In the genomic region with DNA sequence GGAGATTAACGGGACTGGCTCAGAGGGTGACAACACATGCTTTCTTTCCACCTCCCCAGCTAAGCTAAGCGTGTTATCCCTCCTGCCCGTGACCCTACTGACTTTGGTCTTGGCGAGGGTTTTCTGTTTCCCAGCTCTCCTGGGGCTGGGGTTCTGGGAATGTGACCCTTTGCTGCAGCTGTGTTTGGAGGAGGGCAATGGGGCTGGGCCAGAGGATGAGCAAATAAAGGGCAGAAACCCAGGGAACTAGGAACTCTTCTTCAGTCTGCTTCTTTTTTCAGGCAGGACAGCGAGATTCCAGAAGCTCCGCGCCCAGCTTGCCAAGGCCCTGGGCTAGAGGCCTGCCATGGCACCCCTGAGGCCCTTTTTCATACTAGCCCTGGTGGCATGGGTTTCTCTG, we compare ENCODE assay signal across 8 mouse cellular contexts. TPM values are rescaled to one million over a fixed set of nuclear protein-coding genes. Genes with fewer than 3 reads are reported as not detected.
DNase-seq lines count a peak whose midpoint lies in the region; ATAC-seq lines count a peak whose summit lies in the region.

A gene (plus strand): TSS at position 88 of the 400 bp plus-strand sequence.

- peak within 1 kb of the TSS; percentile 46; the same call in 1 of the 2 replicates for H3K27ac ChIP-seq in embryonic facial prominence, embryonic 12.5 days
- no peak within 1 kb of the TSS for H3K27ac ChIP-seq in heart, embryonic 12.5 days (ENCODE audit: poor library complexity, severe bottlenecking)
- H3K27ac ChIP-seq in neural tube, embryonic 15.5 days (replicated peaks) = peak within 1 kb of the TSS; percentile 92

- no peak for ATAC-seq in embryonic facial prominence, embryonic 12.5 days (ENCODE audit: insufficient number of reproducible peaks, insufficient read depth, low FRiP score, low TSS enrichment)
- no peak for ATAC-seq in heart, embryonic 12.5 days (ENCODE audit: insufficient number of reproducible peaks, low FRiP score)
- ATAC-seq in neural tube, embryonic 15.5 days (ENCODE audit: low FRiP score) = no peak

- peaks cover 55% of the 10 kb centered on the region for H3K27me3 ChIP-seq in embryonic facial prominence, embryonic 12.5 days
- peaks cover 85% of the 10 kb centered on the region for H3K27me3 ChIP-seq in heart, embryonic 12.5 days (replicated peaks)
- peaks cover 19% of the 10 kb centered on the region for H3K27me3 ChIP-seq in neural tube, embryonic 15.5 days (replicated peaks)

- 49% methylated on average over 7 of the region's 7 CpGs for WGBS in embryonic facial prominence, embryonic 12.5 days
- WGBS in heart, embryonic 12.5 days = 63% methylated on average over 7 of the region's 7 CpGs
- 60% methylated on average over 7 of the region's 7 CpGs for WGBS in neural tube, embryonic 15.5 days

- H3K36me3 ChIP-seq in embryonic facial prominence, embryonic 12.5 days = no peaks in the 10 kb centered on the region
- H3K36me3 ChIP-seq in heart, embryonic 12.5 days = no peaks in the 10 kb centered on the region
- H3K36me3 ChIP-seq in neural tube, embryonic 15.5 days = no peaks in the 10 kb centered on the region

- H3K4me1 ChIP-seq in embryonic facial prominence, embryonic 12.5 days = peaks cover 13% of the 10 kb centered on the region; the same call in 1 of the 2 replicates
- peaks cover 13% of the 10 kb centered on the region for H3K4me1 ChIP-seq in heart, embryonic 12.5 days (replicated peaks)
- H3K4me1 ChIP-seq in neural tube, embryonic 15.5 days = peaks cover 38% of the 10 kb centered on the region

- no peak within 1 kb of the TSS for H3K9ac ChIP-seq in embryonic facial prominence, embryonic 12.5 days
- H3K9ac ChIP-seq in heart, embryonic 12.5 days = no peak within 1 kb of the TSS
- H3K9ac ChIP-seq in neural tube, embryonic 15.5 days (replicated peaks) = peak within 1 kb of the TSS; percentile 50

- H3K4me2 ChIP-seq in embryonic facial prominence, embryonic 12.5 days (replicated peaks) = peak within 1 kb of the TSS; percentile 99
- H3K4me2 ChIP-seq in heart, embryonic 12.5 days = peak within 1 kb of the TSS; percentile 97
- peak within 1 kb of the TSS; percentile 70 for H3K4me2 ChIP-seq in neural tube, embryonic 15.5 days

- H3K9me3 ChIP-seq in embryonic facial prominence, embryonic 12.5 days = no peaks in the 10 kb centered on the region
- no peaks in the 10 kb centered on the region for H3K9me3 ChIP-seq in heart, embryonic 12.5 days (replicated peaks)
- no peaks in the 10 kb centered on the region for H3K9me3 ChIP-seq in neural tube, embryonic 15.5 days (replicated peaks)

- intact Hi-C loops in left cerebral cortex, postnatal 36 days (cut with DNase I) = no loop called here

- peak within 1 kb of the TSS; percentile 63 for H3K4me3 ChIP-seq in embryonic facial prominence, embryonic 12.5 days
- peak within 1 kb of the TSS; percentile 57 for H3K4me3 ChIP-seq in heart, embryonic 12.5 days
- peak within 1 kb of the TSS; percentile 68 for H3K4me3 ChIP-seq in neural tube, embryonic 15.5 days (replicated peaks)

- DNase-seq in layer of hippocampus, adult 8-10 months (ENCODE audit: low spot score in 2 of 2) = no peak
- no peak for DNase-seq in layer of hippocampus, adult 9-11 months
- DNase-seq in left cerebral cortex, postnatal 36 days (ENCODE audit: low spot score in 2 of 2) = no peak
- no peak for DNase-seq in adipocyte (ENCODE audit: low spot score)
- no peak for DNase-seq in cerebellum, adult 18-20 months

RNA-seq across cellular contexts. Expression of the gene that starts here (rescaled TPM):
- 10 to 100 TPM; 66.0 to 84.5 (median 78.0) TPM for total RNA-seq in layer of hippocampus, adult 8-10 months (2022)
- polyA plus RNA-seq in embryonic facial prominence, embryonic 12.5 days (2016; fragmentation: Nextera tagmentation; extraction: Ambion mirVana) = 11.8 and 13.2 TPM in 2 replicates
- 0.45 and 3.6 TPM in 2 replicates for polyA plus RNA-seq in heart, embryonic 12.5 days (2016; fragmentation: Nextera tagmentation; extraction: Ambion mirVana)
- total RNA-seq in left cerebral cortex, postnatal 36 days (2021) = 10 to 100 TPM; 65.9 to 80.3 TPM
- polyA plus RNA-seq in neural tube, embryonic 15.5 days (2015; fragmentation: Nextera tagmentation; extraction: Ambion mirVana) = 151 and 156 TPM in 2 replicates

Comparison
In these comparisons a context has a peak if more than half of its experiments do, and no peak if none do; other contexts are left out.
1. RNA of the gene that starts here (polyA plus RNA-seq): 151 to 156 TPM in neural tube, embryonic 15.5 days; 11.8 to 13.2 TPM in embryonic facial prominence, embryonic 12.5 days and 0.45 to 3.6 TPM in heart, embryonic 12.5 days; every median in the first group is over 10 times any median in the second.
2. Peak in every context shown above with its lines, with median percentiles within 50 percentile points of each other: H3K4me2 ChIP-seq and H3K4me3 ChIP-seq.